Mouse (Mus musculus): ENCODE measurements around the gene Ptprk. TPM values are rescaled to one million over a fixed set of nuclear protein-coding genes. Genes with fewer than 3 reads are reported as not detected.

Gene Ptprk
- total and polyA plus RNA-seq, 3 experiments, result 8.6 to 21.0 (median 20.0) TPM

- no peak overlapping the region for H3K9ac ChIP-seq (ENCODE audit: low read depth, low read length)
- WGBS, result 59% methylated on average over 4 of the region's 4 CpGs
- no peaks in the 10 kb centered on the region for H3K36me3 ChIP-seq (ENCODE audit: control insufficient read depth, insufficient read depth, low read length)
- no peaks in the 10 kb centered on the region for H3K79me2 ChIP-seq (replicated peaks; ENCODE audit: control insufficient read depth, insufficient read depth, low read length)
- peaks cover 4% of the 10 kb centered on the region for H3K4me1 ChIP-seq (ENCODE audit: control insufficient read depth, insufficient read depth, low read length)
- H3K27me3 ChIP-seq (ENCODE audit: control insufficient read depth, insufficient read depth, low read length), result no peaks in the 10 kb centered on the region
- no peak overlapping the region for H3K27ac ChIP-seq
- H3K4me3 ChIP-seq, result no peak overlapping the region
- intact Hi-C loops (cut with DNase I), result no loop called here
- no peak for DNase-seq
- TF ChIP-seq CTCF (IDR thresholded peaks at IDR 0.05) (no peak), EP300 (IDR thresholded peaks at IDR 0.05; ENCODE audit: insufficient read depth, low read depth, low read length) (no peak), POLR2A (IDR thresholded peaks at IDR 0.05; ENCODE audit: insufficient read depth, low read depth, low read length) (no peak)
Observed at GRCm38 (mm10) chr10:28178876-28179275, 104.3 kb downstream of the Ptprk start.

- 92% methylated on average over 3 of the region's 3 CpGs for WGBS
- no peak for DNase-seq
- Histone ChIP-seq H3K27ac (no peak overlapping the region), H3K4me1 (ENCODE audit: control insufficient read depth, insufficient read depth, low read length) (peaks cover 8% of the 10 kb centered on the region), H3K4me3 (no peak overlapping the region), H3K27me3 (ENCODE audit: control insufficient read depth, insufficient read depth, low read length) (no peaks in the 10 kb centered on the region), H3K79me2 (replicated peaks; ENCODE audit: control insufficient read depth, insufficient read depth, low read length) (no peaks in the 10 kb centered on the region), H3K36me3 (ENCODE audit: control insufficient read depth, insufficient read depth, low read length) (no peaks in the 10 kb centered on the region), H3K9ac (ENCODE audit: low read depth, low read length) (no peak overlapping the region)
- intact Hi-C loops (cut with DNase I), result no loop called here
- no peak for TF ChIP-seq EP300 (IDR thresholded peaks at IDR 0.05; ENCODE audit: insufficient read depth, low read depth, low read length)
- no peak for TF ChIP-seq CTCF (IDR thresholded peaks at IDR 0.05)
- no peak for TF ChIP-seq POLR2A (IDR thresholded peaks at IDR 0.05; ENCODE audit: insufficient read depth, low read depth, low read length)
Observed at GRCm38 (mm10) chr10:28182081-28182480, 107.5 kb downstream of the Ptprk start.

DNA sequence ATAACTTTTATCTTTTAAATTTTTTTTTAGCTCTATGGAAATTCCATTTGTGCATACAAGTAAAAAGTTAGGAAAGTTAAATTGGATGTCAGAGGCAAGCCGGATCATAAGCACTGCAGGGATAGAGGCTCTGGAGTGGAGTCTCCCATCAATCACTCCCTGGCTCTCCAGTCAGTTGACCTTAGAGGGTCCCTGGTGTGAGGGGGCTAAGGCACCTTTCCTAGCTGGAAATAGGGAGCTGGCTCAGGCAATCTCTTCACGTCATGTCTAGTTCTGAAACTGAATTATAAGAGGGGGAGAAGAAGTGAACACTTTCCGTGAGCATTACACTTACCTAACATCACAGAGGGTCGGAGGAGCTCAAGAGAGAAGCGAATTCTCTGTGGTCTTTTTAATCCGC lies 110.1 kb downstream of the Ptprk start:
- TF ChIP-seq POLR2A (IDR thresholded peaks at IDR 0.05; ENCODE audit: insufficient read depth, low read depth, low read length) (no peak), EP300 (IDR thresholded peaks at IDR 0.05; ENCODE audit: insufficient read depth, low read depth, low read length) (no peak), CTCF (IDR thresholded peaks at IDR 0.05) (no peak)
- 91% methylated on average over 6 of the region's 6 CpGs for WGBS
- intact Hi-C loops (cut with DNase I), result no loop called here
- H3K36me3 ChIP-seq (ENCODE audit: control insufficient read depth, insufficient read depth, low read length), result no peaks in the 10 kb centered on the region
- DNase-seq, result no peak
- H3K27me3 ChIP-seq (ENCODE audit: control insufficient read depth, insufficient read depth, low read length), result no peaks in the 10 kb centered on the region
- peaks cover 4% of the 10 kb centered on the region; the same call in 1 of the 2 replicates for H3K4me1 ChIP-seq (ENCODE audit: control insufficient read depth, insufficient read depth, low read length)
- H3K4me3 ChIP-seq, result no peak overlapping the region
- no peak overlapping the region for H3K27ac ChIP-seq
- no peaks in the 10 kb centered on the region for H3K79me2 ChIP-seq (replicated peaks; ENCODE audit: control insufficient read depth, insufficient read depth, low read length)
- no peak overlapping the region for H3K9ac ChIP-seq (ENCODE audit: low read depth, low read length)

DNA sequence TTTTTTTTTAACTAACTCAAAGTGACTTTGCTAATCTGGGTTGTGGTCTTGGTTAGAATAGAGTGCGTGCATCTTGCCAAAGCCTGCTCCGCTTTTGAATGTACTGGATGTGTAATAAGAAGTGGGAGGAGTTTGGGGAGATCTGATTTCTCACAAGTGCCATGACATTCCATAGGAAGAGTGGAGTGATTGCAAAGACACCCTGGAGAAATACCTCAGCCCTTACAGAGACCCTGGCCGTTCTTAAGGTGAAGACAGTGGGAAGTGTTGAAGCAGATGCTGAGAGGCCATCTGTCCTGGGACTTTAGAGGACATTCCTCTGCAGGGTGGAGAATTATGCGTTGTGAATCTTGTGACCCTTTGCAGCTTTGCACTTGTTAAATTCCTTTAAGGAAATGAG lies 110.7 kb downstream of the Ptprk start:
- Histone ChIP-seq H3K79me2 (replicated peaks; ENCODE audit: control insufficient read depth, insufficient read depth, low read length) (no peaks in the 10 kb centered on the region), H3K27ac (no peak overlapping the region), H3K9ac (ENCODE audit: low read depth, low read length) (no peak overlapping the region), H3K36me3 (ENCODE audit: control insufficient read depth, insufficient read depth, low read length) (no peaks in the 10 kb centered on the region), H3K27me3 (ENCODE audit: control insufficient read depth, insufficient read depth, low read length) (no peaks in the 10 kb centered on the region), H3K4me3 (no peak overlapping the region), H3K4me1 (ENCODE audit: control insufficient read depth, insufficient read depth, low read length) (peaks cover 4% of the 10 kb centered on the region; the same call in 1 of the 2 replicates)
- no peak for TF ChIP-seq EP300 (IDR thresholded peaks at IDR 0.05; ENCODE audit: insufficient read depth, low read depth, low read length)
- TF ChIP-seq CTCF (IDR thresholded peaks at IDR 0.05), result no peak
- no peak for TF ChIP-seq POLR2A (IDR thresholded peaks at IDR 0.05; ENCODE audit: insufficient read depth, low read depth, low read length)
- no peak for DNase-seq
- intact Hi-C loops (cut with DNase I), result no loop called here
- 52% methylated on average over 4 of the region's 4 CpGs for WGBS

GRCm38 (mm10) chr10:28186018-28186800 lies 111.6 kb downstream of the Ptprk start:
- H3K9ac ChIP-seq (ENCODE audit: low read depth, low read length), result no peak overlapping the region
- H3K27ac ChIP-seq, result no peak overlapping the region
- TF ChIP-seq EP300 (IDR thresholded peaks at IDR 0.05; ENCODE audit: insufficient read depth, low read depth, low read length) (no peak), POLR2A (IDR thresholded peaks at IDR 0.05; ENCODE audit: insufficient read depth, low read depth, low read length) (no peak), CTCF (IDR thresholded peaks at IDR 0.05) (no peak)
- WGBS, result 44% methylated on average over 4 of the region's 4 CpGs
- no peak for DNase-seq
- intact Hi-C loops (cut with DNase I), result no loop called here
- H3K27me3 ChIP-seq (ENCODE audit: control insufficient read depth, insufficient read depth, low read length), result no peaks in the 10 kb centered on the region
- no peak overlapping the region for H3K4me3 ChIP-seq
- no peaks in the 10 kb centered on the region for H3K36me3 ChIP-seq (ENCODE audit: control insufficient read depth, insufficient read depth, low read length)
- peaks cover 4% of the 10 kb centered on the region; the same call in 1 of the 2 replicates for H3K4me1 ChIP-seq (ENCODE audit: control insufficient read depth, insufficient read depth, low read length)
- no peaks in the 10 kb centered on the region for H3K79me2 ChIP-seq (replicated peaks; ENCODE audit: control insufficient read depth, insufficient read depth, low read length)

DNA sequence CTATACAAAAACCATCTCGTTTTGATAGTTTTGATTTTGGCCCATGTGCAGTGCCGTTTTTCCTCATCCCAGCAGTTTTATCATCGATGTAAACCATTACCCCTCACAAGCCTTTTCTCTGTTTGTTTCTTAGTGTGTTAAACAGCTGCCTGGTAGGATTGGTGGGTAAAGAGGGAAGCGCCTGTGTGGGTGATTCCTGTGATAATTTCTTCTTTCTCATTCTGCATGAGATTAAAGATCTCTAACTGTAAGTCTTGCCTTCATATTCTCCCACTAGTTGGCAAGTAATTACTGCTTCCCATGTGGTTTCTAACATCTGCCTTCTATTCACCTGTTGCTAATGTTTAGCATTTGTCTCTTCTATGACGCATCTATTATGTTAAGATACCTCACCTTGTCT lies 116.8 kb downstream of the Ptprk start:
- H3K4me1 ChIP-seq (ENCODE audit: control insufficient read depth, insufficient read depth, low read length), result no peaks in the 10 kb centered on the region
- H3K79me2 ChIP-seq (replicated peaks; ENCODE audit: control insufficient read depth, insufficient read depth, low read length), result no peaks in the 10 kb centered on the region
- WGBS, result 85% methylated on average over 5 of the region's 5 CpGs
- no peaks in the 10 kb centered on the region for H3K27me3 ChIP-seq (ENCODE audit: control insufficient read depth, insufficient read depth, low read length)
- no peak overlapping the region for H3K9ac ChIP-seq (ENCODE audit: low read depth, low read length)
- DNase-seq, result no peak
- H3K36me3 ChIP-seq (ENCODE audit: control insufficient read depth, insufficient read depth, low read length), result no peaks in the 10 kb centered on the region
- TF ChIP-seq EP300 (IDR thresholded peaks at IDR 0.05; ENCODE audit: insufficient read depth, low read depth, low read length), result no peak
- TF ChIP-seq POLR2A (IDR thresholded peaks at IDR 0.05; ENCODE audit: insufficient read depth, low read depth, low read length), result no peak
- no peak for TF ChIP-seq CTCF (IDR thresholded peaks at IDR 0.05)
- intact Hi-C loops (cut with DNase I), result loop anchor here (1.0 kb wide), 1 partner anchor 12 kb away; no protein-coding TSS in a partner anchor
- no peak overlapping the region for H3K4me3 ChIP-seq
- H3K27ac ChIP-seq, result no peak overlapping the region
